Mouse (Mus musculus) adrenal gland, postnatal 25 days (tissue): Measurements from ENCODE around the gene Dhx32. TPM values are rescaled to one million over a fixed set of nuclear protein-coding genes. Genes with fewer than 3 reads are reported as not detected.

ENCODE experiments used
- total RNA-seq: library from RNA; stranded (reverse); gene quantifications from 2 replicates; pipeline ENCODE4 v1.2.3, GENCODE M21; 2021

Dhx32 gene
- total RNA-seq, 1 experiment from 2014 or later: 63.6 TPM

Other genes with a start within 250 kb of the Dhx32 start
- gene Tex36, start 180.6 kb downstream of the Dhx32 start, total RNA-seq: not detected in 2 replicates
- 20.7 and 22.8 TPM in 2 replicates for gene Edrf1, start 145.2 kb downstream of the Dhx32 start, total RNA-seq
- gene Mmp21, start 102.7 kb downstream of the Dhx32 start, total RNA-seq: not detected in 2 replicates
- 54.8 and 64.9 TPM in 2 replicates for gene Bccip, start 73.4 kb downstream of the Dhx32 start, total RNA-seq
- gene Uros, start 72.7 kb downstream of the Dhx32 start, total RNA-seq: 15.5 and 18.2 TPM in 2 replicates
- gene Fank1, start 5.9 kb downstream of the Dhx32 start, total RNA-seq: 0.46 TPM in 1 of 2 replicates, not detected in the other